Mouse (Mus musculus): ENCODE data around the gene Adamts7.
A peak's percentile ranks its signal among the peaks of the same experiment; 100 is the strongest.

Gene Adamts7

DNA sequence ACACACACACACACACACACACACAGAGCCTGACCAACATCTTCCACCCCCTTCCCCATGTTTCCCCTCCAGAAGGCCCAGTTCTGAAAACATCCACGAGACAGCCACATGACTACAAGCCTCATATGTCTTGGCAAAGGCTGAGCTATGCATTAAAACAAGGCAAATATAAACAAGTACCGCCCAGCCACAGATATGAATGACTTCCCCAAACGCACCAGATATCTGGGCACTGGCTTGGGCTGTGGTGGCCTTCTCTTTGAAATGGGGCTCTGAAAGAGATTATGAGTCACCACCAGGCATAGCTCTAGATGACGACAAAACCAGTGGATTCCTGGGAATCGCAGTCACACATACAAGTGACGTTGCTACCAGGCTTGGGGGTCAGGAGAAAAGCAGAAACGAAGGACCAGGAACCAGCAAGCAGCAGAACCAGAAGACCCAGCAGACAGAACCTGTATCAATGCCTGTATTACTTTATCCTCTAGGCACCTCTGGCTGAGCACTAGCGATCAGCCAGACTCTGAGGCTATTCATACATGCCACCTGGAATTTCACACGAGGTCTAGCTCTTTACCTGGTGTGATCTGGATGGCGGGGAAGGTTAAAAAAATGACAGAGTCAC, 72.5 kb downstream of the Adamts7 start:
- DNase-seq (ENCODE audit: low read depth, low spot score), result no peak

DNA sequence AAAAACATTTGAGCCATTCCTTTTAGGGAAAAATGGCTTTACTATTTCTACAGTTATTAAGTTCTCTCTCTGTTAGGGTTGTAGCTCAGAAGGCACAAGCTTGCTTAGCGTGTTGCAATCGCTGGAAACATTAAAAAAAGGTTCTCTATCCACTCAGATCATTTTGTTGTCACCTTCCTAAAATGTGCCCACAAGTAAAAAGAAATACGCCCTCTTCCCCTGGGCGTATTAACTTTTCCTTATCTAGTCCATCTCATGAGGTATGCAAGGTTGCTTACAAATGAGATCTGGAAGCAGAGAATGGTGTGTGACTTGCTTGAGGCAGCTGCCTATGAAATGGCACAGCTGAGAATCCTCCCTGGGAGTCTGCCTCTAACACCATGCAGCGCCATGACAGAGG, 73.9 kb downstream of the Adamts7 start:
- DNase-seq (ENCODE audit: low read depth, low spot score), result no peak

DNA sequence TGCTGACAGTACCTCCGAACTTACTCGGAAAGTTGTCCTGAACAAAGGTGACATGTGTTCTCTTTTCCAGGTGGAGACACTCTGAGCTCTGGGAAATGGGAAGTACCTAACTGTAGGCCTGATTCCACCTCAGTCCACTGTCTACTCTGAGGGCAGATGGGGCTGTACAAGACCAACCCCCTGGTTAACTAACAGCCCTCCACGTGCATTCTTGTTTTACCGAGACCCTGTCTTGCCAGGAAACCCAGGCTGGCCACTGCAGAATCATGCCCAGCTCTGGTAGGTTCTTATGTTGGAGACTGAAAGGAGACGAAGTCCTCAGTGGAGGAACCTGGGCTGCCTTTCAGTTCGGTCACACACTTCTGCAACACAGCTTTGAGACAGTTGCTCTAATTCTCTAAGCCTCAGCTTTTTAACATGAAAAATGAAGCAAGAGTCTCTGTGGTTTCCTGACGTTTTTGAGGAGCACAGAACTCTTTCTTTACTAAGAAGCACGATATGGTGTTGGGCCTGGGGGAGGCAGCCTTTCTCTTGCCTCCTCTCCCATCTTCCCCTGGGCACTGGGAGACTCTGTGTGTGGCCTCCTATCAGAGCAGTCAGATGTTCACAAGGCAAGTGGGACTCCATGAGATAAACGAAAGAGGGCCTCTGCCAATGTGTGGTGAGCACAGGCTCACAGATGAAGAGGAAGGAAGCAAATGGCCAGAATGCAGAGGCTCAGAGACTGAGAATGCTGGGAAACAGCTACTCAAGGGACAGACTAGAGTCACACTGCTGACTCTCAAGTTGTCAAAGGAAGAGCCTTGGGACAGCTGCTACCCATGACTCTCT, 74.6 kb downstream of the Adamts7 start:
- DNase-seq (ENCODE audit: low read depth, low spot score), result no peak

DNA sequence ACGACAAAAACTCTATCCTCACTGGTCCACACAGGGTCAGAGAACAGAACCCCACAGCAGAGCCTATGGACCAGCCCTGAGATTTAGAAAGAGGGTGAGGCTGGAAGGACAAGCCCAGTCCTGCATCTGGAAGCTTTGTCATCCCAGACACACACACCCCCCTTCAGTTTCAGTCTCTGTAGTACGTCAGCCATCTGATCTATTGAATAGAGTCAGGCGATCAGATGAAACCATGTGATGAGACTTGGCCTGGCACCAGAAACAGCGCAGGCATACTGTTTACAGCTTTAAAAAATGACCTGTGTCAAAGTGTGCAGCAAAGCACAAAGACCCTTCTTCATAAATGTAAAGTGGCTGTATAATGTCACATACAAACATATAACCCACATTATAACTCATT, 77.7 kb downstream of the Adamts7 start:
- DNase-seq (ENCODE audit: low read depth, low spot score), result no peak

DNA sequence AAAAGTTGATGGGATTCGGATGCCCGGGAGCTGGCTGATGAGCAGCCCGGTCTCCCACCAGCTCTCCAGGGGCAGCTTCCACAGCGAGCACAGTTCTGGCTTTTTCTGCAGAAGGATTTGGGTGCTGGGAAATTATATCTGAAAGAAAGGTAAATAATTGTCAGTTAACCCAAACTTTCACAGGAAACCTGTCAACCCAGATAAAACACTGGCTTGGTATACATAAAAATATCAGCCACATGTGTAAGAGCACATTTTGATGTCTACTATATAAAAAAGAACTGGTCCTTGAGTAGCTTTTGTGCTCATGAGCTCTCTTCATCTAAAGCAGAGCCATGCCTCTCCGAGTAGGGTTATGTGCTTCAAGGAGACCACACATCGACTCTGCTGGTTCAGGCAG, 78.2 kb downstream of the Adamts7 start:
- no peak for DNase-seq (ENCODE audit: low read depth, low spot score)

DNA sequence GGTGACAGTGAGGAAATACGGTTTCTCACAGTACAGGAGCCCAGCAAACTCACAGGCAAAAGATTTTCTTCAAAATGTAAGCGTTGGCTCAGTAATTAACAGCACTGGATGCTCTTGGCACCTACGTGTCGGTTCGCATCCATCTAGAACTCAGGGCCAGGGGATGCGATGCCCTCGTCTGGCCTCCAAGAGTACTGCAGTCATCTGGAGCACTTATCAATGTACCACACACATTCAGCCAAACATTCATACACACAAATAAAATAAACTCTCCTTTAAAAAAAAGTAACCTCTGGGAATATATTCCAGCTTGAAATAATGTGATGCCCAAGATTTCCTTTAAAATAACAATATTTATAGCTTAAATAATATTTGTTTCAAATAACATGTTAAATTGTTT, 78.7 kb downstream of the Adamts7 start:
- no peak for DNase-seq (ENCODE audit: low read depth, low spot score)

DNA sequence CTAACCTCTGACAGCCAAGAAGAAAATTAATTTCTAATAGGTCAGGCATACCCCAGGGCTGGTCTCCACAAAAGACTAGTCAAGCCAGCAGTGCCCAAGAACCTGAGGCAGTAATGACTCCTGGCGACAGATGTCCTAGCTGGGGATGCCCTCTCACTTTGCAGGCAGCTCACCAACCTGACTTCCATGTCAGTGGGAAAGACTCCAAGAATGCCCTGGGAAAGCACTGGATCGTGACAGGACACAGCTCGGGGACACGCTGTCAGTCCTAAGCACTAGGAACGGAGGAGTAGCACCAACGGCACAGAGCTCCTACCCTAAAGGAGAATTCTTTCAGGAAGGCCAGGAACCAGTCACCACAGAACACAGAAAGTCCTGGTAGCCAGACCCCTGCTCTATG, 79.4 kb downstream of the Adamts7 start:
- DNase-seq (ENCODE audit: low read depth, low spot score), result no peak

DNA sequence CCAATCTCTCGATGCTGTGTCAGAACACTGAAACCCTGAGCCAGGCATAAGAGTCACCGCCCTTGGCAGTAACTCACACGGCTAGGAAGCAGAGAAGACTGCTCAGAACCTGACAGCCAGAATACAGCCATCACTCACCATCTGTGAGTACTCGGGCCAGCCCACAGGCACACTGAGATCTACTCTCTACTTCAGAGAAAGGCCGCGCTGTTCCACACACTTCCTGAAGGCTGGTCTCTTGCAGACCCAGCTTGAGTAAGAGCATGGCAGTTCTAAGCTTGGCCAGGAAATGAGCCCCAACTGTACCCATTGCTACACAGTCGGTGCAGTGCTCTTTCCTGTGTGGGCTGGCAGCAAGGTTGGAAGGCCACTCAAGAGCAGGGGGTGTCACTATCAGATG, 80.0 kb downstream of the Adamts7 start:
- DNase-seq (ENCODE audit: low read depth, low spot score), result peak; percentile 48

DNA sequence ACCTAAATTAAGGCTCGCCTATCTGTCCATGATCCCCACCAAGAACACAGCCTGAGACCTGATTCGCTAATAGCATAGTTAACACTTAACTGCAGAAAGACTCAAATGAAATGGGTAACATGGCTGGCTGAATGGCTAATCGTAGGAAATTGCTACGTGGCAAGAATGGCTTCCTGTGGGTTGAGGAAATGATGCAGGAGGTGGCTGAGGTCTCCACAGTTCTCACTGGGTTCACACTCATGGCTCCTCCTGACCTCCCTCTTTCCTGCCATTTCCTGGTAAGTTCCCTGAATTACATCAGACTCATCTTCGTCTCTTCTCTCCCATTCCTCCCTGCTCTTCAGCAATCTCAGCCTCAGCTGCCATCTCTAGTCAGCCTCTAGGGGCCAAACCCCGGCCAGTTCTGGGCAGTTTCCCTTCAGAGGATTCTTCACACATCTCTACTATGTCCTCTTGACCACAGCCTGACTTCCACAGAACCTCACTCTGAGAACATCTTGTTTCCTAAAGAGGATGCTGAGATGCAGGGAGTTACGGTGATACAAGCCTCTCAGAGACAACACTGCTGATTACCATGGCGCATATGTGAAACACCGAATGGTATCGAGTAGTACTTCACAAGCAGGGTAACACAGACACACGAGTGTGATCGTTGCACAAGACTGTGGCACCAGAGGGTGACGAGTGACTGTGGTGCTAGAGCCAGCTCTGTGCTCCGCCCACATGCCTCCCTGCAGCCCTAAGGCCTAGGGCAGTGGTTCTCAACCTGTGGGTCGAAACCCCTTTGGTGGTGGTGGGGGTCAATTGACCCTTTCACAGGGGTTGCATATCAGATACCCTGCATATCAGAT, 81.7 kb downstream of the Adamts7 start:
- no peak for DNase-seq (ENCODE audit: low read depth, low spot score)

DNA sequence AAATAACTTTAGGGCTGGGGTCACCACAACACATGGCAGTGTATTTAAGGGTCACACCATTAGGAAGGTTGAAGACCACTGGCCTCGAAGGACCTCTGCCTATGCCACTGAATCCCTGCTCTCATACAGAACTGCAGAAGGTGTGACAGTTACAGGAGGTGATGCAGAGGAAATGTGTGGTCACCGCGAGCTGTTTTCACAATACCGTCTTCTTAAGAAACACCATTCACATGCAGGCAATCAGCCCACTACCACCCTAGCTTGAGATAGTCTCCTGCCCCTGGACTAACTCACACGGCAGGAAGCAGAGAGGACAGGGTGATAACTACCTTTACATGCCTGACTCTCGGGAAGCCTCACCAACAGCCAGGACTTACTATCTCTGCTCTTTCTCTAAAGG, 82.3 kb downstream of the Adamts7 start:
- no peak for DNase-seq (ENCODE audit: low read depth, low spot score)

DNA sequence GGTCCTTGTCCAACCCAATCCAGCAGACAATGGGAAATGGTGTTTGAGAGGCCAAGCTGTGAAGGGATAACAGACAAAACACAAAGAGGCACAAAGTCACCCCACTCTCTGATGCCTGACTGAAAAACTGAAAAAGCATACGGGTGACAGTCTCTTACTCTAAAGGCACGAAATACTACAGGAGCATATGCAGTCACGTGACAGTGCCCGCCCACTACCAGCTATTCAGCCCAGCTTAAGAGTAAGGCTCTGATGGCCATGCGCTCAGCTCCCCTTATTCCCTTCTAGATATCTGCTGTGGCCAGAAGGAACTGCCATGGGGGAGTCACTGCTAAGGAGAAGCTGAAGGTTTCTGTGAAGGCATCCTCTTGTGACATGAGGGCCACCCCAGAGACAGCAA, 82.9 kb downstream of the Adamts7 start:
- no peak for DNase-seq (ENCODE audit: low read depth, low spot score)

DNA sequence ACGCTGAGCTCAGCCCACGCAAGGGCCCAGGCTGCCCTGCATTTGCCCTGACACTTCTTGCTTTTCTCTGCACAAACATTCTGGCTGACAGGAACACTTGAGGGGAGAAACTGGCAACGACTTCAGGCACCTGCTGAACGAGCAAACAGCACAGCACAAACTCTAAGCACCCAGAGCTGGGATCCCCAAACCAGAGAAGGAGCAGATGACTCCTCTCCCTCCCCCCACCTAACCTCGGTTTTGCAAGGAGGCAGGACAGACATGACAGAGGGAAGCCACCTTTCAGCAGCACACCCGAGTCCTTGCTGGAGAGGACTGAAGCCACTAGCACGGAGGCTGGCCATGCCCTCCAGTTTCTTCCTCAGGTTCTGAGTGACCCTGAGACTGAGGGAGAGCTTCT, 84.4 kb downstream of the Adamts7 start:
- no peak for DNase-seq (ENCODE audit: low read depth, low spot score)

DNA sequence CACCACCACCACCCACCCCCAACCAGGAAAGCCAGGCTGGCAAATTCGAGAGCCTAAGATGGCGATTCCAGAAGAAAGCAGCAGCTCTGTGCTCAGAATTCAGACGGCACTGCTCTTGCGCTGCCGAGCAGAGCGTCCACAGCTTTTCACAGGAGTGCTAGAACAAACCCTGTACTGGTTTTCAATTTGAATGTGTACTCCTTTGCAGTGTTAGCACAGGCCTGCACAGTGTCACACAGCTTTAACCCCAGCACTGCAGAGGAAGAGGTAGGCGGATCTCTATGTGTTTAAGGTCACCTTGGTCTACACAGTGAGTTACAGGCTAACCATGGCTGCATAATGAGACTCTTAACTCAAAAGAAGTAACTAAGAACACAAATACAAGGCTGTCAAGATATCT, 85.5 kb downstream of the Adamts7 start:
- no peak for DNase-seq (ENCODE audit: low read depth, low spot score)

DNA sequence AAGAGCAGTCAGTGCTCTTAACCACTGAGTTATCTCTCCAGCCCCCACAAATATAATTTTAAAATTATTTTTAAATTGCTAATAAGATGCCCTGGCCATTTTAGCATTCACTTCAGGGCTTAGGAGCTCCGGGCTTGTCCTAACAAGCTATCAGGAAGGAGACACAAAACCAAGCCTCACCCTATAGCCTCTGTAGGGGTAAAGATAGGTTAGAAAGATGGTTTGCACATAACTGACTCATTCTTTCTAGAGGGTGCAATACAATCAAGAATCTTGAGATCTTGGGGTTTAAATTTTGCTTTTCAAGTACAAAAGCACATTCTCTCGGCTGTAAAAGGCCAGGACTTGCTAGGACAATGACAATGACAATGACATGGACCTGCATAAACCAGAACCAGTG, 86.2 kb downstream of the Adamts7 start:
- DNase-seq (ENCODE audit: low read depth, low spot score), result no peak

DNA sequence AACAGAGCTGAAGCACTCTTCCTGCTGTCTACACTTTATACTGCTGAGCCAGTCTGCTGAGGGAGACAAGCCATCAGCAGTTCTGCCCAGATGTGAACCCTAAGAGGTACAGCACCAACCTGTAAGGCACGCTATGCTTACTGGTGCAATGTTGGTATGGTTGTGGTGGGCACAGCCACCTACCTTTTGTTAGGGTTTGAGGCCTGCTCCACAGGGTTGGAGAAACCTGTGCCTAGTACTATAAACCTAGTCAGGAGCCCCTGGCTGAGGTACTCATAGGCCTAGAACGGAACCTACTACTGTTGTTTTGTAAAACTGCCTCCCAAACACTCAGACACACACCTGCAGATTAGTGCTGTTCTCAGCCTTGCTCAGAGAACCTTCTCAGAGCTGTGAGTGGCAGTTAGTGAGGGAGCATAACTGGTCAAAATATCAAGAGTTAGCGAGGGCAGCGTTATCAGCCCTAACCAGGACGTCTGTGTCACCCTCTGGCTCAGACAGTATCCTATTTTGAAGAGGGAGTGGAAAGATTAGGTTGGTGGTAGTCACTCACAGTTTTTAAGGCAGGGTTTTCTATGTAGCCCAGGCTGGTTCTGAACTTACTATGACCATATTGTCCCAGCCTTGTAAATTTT, 87.4 kb downstream of the Adamts7 start:
- no peak for DNase-seq (ENCODE audit: low read depth, low spot score)

DNA sequence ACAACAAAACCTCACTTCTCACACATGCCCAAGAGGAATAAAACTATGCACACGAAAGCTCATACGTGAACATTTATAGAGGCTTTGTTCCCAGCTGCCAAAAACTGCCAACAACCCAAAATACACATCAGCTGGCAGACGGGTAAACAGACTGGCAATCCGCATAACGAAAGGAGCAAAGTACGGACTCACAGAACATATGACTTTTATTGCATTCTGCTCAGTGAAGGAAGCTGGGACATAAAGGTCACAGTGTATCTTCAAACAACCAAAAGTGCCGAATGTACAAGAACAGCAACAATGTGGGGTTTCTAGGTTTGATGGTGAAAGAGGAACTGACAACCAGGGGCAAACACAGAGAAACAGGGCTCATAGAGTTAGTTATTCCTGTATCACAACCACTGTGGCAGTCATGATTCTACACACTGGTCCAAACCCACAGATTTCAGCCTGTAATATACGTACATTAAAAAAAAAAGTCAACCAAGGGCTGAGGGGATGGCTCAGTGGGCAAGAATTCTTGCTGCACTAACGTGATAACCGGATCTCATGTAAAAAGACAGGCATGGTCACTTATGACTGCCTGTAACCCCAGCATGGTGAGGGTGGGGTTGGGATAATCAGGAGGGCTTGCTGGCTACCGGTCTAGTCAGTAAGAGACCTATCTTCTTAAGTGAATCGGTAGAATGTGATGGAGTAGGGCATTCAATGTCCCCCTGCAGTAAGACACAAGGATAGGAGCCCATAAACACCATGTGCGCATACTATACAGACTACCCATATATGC, 88.3 kb downstream of the Adamts7 start:
- DNase-seq (ENCODE audit: low read depth, low spot score), result no peak

DNA sequence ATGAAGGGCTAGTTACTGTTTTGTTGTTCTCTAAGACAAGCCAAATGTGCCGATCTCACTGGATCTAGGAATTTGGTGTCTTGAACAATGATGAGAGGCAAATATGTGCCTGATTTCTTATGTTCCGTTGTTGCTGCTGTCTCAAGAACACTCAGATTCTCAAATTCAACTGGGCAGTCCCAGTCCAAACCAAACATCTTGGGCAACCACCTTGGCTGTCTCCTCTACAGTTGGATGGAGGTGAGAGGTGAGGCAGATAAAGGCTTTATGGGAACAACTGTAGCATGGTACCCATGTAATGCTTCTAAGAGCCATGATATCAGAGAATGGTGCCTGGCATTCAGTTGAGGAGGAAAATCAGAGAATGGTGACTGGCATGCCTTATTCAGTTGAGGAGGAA, 90.3 kb downstream of the Adamts7 start:
- DNase-seq (ENCODE audit: low read depth, low spot score), result no peak

DNA sequence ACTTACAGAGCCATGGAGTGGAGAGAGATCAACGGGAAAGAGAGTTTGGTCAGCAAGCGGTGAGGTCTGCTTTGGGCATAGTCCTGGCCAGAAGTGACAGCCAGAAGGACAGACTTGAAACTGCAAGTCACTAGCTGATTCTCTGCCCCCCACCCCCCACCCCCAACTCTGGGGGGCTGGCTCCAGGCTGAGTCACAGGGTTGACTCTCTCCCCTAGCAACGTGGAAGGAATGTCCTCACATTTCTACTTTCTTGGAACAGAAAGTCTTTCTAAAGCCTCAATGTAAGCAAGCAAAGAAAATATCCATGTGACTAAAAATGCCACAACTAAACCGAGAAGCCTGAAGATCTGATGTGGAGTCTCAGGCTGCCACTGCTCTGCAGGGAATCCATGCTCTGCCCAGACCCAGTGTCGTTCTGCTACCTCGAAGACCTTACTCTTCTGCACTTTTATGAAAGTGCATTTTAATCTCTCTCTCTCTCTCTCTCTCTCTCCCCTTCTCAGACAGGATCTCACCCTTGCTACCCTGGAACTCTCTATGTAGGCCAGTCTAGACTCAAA, 93.1 kb downstream of the Adamts7 start:
- DNase-seq (ENCODE audit: low read depth, low spot score), result no peak

DNA sequence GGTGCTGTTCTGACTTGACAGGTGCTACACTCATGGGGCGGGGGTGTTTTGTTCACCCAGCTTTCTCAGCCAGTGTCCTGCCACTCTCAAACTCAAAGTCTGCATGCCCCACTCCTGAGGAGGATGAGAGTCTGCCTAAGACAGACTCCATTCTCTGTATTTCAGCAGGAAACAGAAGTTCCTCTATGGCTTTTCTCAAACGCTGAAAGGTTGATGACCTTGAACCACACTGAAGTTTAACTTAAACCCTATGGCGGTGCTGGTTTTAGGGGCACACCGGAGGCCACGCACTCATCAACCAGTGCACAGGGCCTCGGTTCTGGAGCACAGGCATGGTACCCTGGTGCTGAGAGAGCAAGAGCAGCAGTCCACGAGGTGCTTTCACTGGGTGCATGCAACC, 94.4 kb downstream of the Adamts7 start:
- no peak for DNase-seq (ENCODE audit: low read depth, low spot score)
